Mouse (Mus musculus): ENCODE results near the gene 9530077C05Rik. TPM values are rescaled to one million over a fixed set of nuclear protein-coding genes. Genes with fewer than 3 reads are reported as not detected.
"Not testable (repeated sequence)": the region's sequence is repeated elsewhere in the genome, so short reads cannot be mapped to it uniquely, and the experiment has no call there.

The 9530077C05Rik gene
- polyA plus RNA-seq, 1 experiment from 2014 or later: 9.2 TPM

GRCm38 (mm10) chr9:22390390-22390789 lies 20.9 kb upstream of the 9530077C05Rik start:
- WGBS: 84% methylated on average over 5 of the region's 5 CpGs
- ATAC-seq (ENCODE audit: insufficient number of reproducible peaks, insufficient read depth, low FRiP score, low TSS enrichment, low read depth): no peak
- Histone ChIP-seq H3K27me3 (no peaks in the 10 kb centered on the region), H3K36me3 (peaks cover 2% of the 10 kb centered on the region; the same call in 1 of the 2 replicates), H3K9me3 (no peaks in the 10 kb centered on the region), H3K4me2 (no peak overlapping the region), H3K9ac (replicated peaks) (no peak overlapping the region), H3K27ac (no peak overlapping the region), H3K4me1 (replicated peaks) (peaks cover 16% of the 10 kb centered on the region), H3K4me3 (replicated peaks) (no peak overlapping the region)

GRCm38 (mm10) chr9:22394725-22395124 lies 16.6 kb upstream of the 9530077C05Rik start:
- no peaks in the 10 kb centered on the region for H3K27me3 ChIP-seq
- peaks cover 3% of the 10 kb centered on the region; the same call in 1 of the 2 replicates for H3K4me1 ChIP-seq (replicated peaks)
- no peak overlapping the region for H3K4me3 ChIP-seq (replicated peaks)
- H3K4me2 ChIP-seq: no peak overlapping the region
- no peaks in the 10 kb centered on the region for H3K9me3 ChIP-seq
- no peak overlapping the region for H3K27ac ChIP-seq
- no peaks in the 10 kb centered on the region for H3K36me3 ChIP-seq
- 77% methylated on average over 2 of the region's 2 CpGs for WGBS
- H3K9ac ChIP-seq (replicated peaks): no peak overlapping the region
- ATAC-seq (ENCODE audit: insufficient number of reproducible peaks, insufficient read depth, low FRiP score, low TSS enrichment, low read depth): no peak

- Histone ChIP-seq H3K9ac (replicated peaks) (no peak overlapping the region), H3K27ac (no peak overlapping the region), H3K4me2 (no peak overlapping the region), H3K9me3 (no peaks in the 10 kb centered on the region), H3K36me3 (no peaks in the 10 kb centered on the region), H3K27me3 (no peaks in the 10 kb centered on the region), H3K4me1 (replicated peaks) (no peaks in the 10 kb centered on the region), H3K4me3 (replicated peaks) (no peak overlapping the region)
- WGBS: 85% methylated on average over 4 of the region's 4 CpGs
- ATAC-seq (ENCODE audit: insufficient number of reproducible peaks, insufficient read depth, low FRiP score, low TSS enrichment, low read depth): no peak
These were observed 12.3 kb upstream of the 9530077C05Rik start for GRCm38 (mm10) chr9:22399021-22399420.

- no peak overlapping the region for H3K4me3 ChIP-seq (replicated peaks)
- ATAC-seq (ENCODE audit: insufficient number of reproducible peaks, insufficient read depth, low FRiP score, low TSS enrichment, low read depth): no peak
- no peaks in the 10 kb centered on the region for H3K27me3 ChIP-seq
- no peaks in the 10 kb centered on the region for H3K4me1 ChIP-seq (replicated peaks)
- H3K4me2 ChIP-seq: no peak overlapping the region
- 85% methylated on average over 6 of the region's 6 CpGs for WGBS
- no peaks in the 10 kb centered on the region for H3K9me3 ChIP-seq
- no peaks in the 10 kb centered on the region for H3K36me3 ChIP-seq
- no peak overlapping the region for H3K27ac ChIP-seq
- H3K9ac ChIP-seq (replicated peaks): no peak overlapping the region
These were observed 9.3 kb upstream of the 9530077C05Rik start for GRCm38 (mm10) chr9:22402001-22402400.

- Histone ChIP-seq H3K4me2 (no peak overlapping the region), H3K27ac (no peak overlapping the region), H3K36me3 (no peaks in the 10 kb centered on the region), H3K9me3 (no peaks in the 10 kb centered on the region), H3K9ac (replicated peaks) (no peak overlapping the region), H3K4me1 (replicated peaks) (no peaks in the 10 kb centered on the region), H3K27me3 (no peaks in the 10 kb centered on the region), H3K4me3 (replicated peaks) (no peak overlapping the region)
- 82% methylated on average over 3 of the region's 3 CpGs for WGBS
- ATAC-seq (ENCODE audit: insufficient number of reproducible peaks, insufficient read depth, low FRiP score, low TSS enrichment, low read depth): no peak
These were observed 8.3 kb upstream of the 9530077C05Rik start for GRCm38 (mm10) chr9:22402976-22403375.

- 72% methylated on average over 2 of the region's 2 CpGs for WGBS
- not testable (repeated sequence) for H3K9me3 ChIP-seq; ATAC-seq (ENCODE audit: insufficient number of reproducible peaks, insufficient read depth, low FRiP score, low TSS enrichment, low read depth); H3K9ac ChIP-seq (replicated peaks); H3K4me2 ChIP-seq; H3K4me1 ChIP-seq (replicated peaks); H3K36me3 ChIP-seq; H3K4me3 ChIP-seq (replicated peaks); H3K27ac ChIP-seq; H3K27me3 ChIP-seq
These were observed 7.8 kb upstream of the 9530077C05Rik start for GRCm38 (mm10) chr9:22403501-22403900.

GRCm38 (mm10) chr9:22405414-22405813 lies 5.9 kb upstream of the 9530077C05Rik start:
- no peak for ATAC-seq (ENCODE audit: insufficient number of reproducible peaks, insufficient read depth, low FRiP score, low TSS enrichment, low read depth)
- no peak overlapping the region for H3K4me2 ChIP-seq
- no peak overlapping the region for H3K27ac ChIP-seq
- no peaks in the 10 kb centered on the region for H3K9me3 ChIP-seq
- no peaks in the 10 kb centered on the region for H3K4me1 ChIP-seq (replicated peaks)
- no peak overlapping the region for H3K4me3 ChIP-seq (replicated peaks)
- H3K9ac ChIP-seq (replicated peaks): no peak overlapping the region
- H3K36me3 ChIP-seq: no peaks in the 10 kb centered on the region
- H3K27me3 ChIP-seq: no peaks in the 10 kb centered on the region
- WGBS: 78% methylated on average over 3 of the region's 3 CpGs

- H3K27me3 ChIP-seq; H3K4me2 ChIP-seq; H3K9ac ChIP-seq (replicated peaks); H3K36me3 ChIP-seq; H3K9me3 ChIP-seq; H3K4me3 ChIP-seq (replicated peaks); H3K27ac ChIP-seq; ATAC-seq (ENCODE audit: insufficient number of reproducible peaks, insufficient read depth, low FRiP score, low TSS enrichment, low read depth); H3K4me1 ChIP-seq (replicated peaks): not testable (repeated sequence)
- 84% methylated on average over 4 of the region's 4 CpGs for WGBS
These were observed 3.7 kb upstream of the 9530077C05Rik start for GRCm38 (mm10) chr9:22407633-22408032.

GRCm38 (mm10) chr9:22408344-22408743 lies 3.0 kb upstream of the 9530077C05Rik start:
- H3K36me3 ChIP-seq; H3K4me2 ChIP-seq; H3K9me3 ChIP-seq; H3K27ac ChIP-seq; H3K9ac ChIP-seq (replicated peaks); H3K4me1 ChIP-seq (replicated peaks); ATAC-seq (ENCODE audit: insufficient number of reproducible peaks, insufficient read depth, low FRiP score, low TSS enrichment, low read depth); H3K4me3 ChIP-seq (replicated peaks); H3K27me3 ChIP-seq: not testable (repeated sequence)
- WGBS: 32% methylated on average over 4 of the region's 4 CpGs

GRCm38 (mm10) chr9:22409501-22409900 lies 1.8 kb upstream of the 9530077C05Rik start:
- Histone ChIP-seq H3K4me3 (replicated peaks) (no peak overlapping the region), H3K4me2 (no peak overlapping the region), H3K4me1 (replicated peaks) (no peaks in the 10 kb centered on the region), H3K36me3 (no peaks in the 10 kb centered on the region), H3K9me3 (no peaks in the 10 kb centered on the region), H3K27ac (no peak overlapping the region), H3K27me3 (no peaks in the 10 kb centered on the region), H3K9ac (replicated peaks) (no peak overlapping the region)
- ATAC-seq (ENCODE audit: insufficient number of reproducible peaks, insufficient read depth, low FRiP score, low TSS enrichment, low read depth): no peak
- 81% methylated on average over 7 of the region's 7 CpGs for WGBS

- WGBS: 74% methylated on average over 3 of the region's 3 CpGs
- Histone ChIP-seq H3K4me2 (no peak overlapping the region), H3K9ac (replicated peaks) (no peak overlapping the region), H3K36me3 (no peaks in the 10 kb centered on the region), H3K27me3 (no peaks in the 10 kb centered on the region), H3K4me3 (replicated peaks) (no peak overlapping the region), H3K27ac (no peak overlapping the region), H3K4me1 (replicated peaks) (no peaks in the 10 kb centered on the region), H3K9me3 (no peaks in the 10 kb centered on the region)
- ATAC-seq (ENCODE audit: insufficient number of reproducible peaks, insufficient read depth, low FRiP score, low TSS enrichment, low read depth): no peak
These were observed 4.9 kb downstream of the 9530077C05Rik start for GRCm38 (mm10) chr9:22416187-22416586.

- Histone ChIP-seq H3K27ac (no peak overlapping the region), H3K36me3 (no peaks in the 10 kb centered on the region), H3K27me3 (no peaks in the 10 kb centered on the region), H3K4me2 (no peak overlapping the region), H3K4me3 (replicated peaks) (no peak overlapping the region), H3K4me1 (replicated peaks) (no peaks in the 10 kb centered on the region), H3K9me3 (no peaks in the 10 kb centered on the region), H3K9ac (replicated peaks) (no peak overlapping the region)
- 55% methylated on average over 6 of the region's 6 CpGs for WGBS
- ATAC-seq (ENCODE audit: insufficient number of reproducible peaks, insufficient read depth, low FRiP score, low TSS enrichment, low read depth): no peak
These were observed 6.2 kb downstream of the 9530077C05Rik start for GRCm38 (mm10) chr9:22417547-22417946.
